ENCODE assay signal across 9 mouse cellular contexts in genomic region chr15:78003929-78004328, GRCm38 (mm10). TPM values are rescaled to one million over a fixed set of nuclear protein-coding genes. Genes with fewer than 3 reads are reported as not detected.
DNase-seq lines count a peak whose midpoint lies in the region; ATAC-seq and TF ChIP-seq lines count a peak whose summit lies in the region.
"Had no signal": no experiment of that assay in that cellular context is flagged by ENCODE, and none has a peak within 500 bp of the region (broad histone marks: within the 10 kb centered on the region; RNA-seq: fewer than 3 reads in every experiment).

No protein-coding gene starts in this region.

- no peak for TF ChIP-seq EP300 in heart, adult 2 months (IDR thresholded peaks at IDR 0.05; ENCODE audit: insufficient read depth, low read depth, low read length)

- no peaks in the 10 kb centered on the region for H3K27me3 ChIP-seq in heart, embryonic 16.5 days (ENCODE audit: control insufficient read depth, insufficient read depth, low read length)
- no peaks in the 10 kb centered on the region; the same call in 1 of the 2 replicates for H3K27me3 ChIP-seq in heart, adult 2 months (ENCODE audit: control insufficient read depth, insufficient read depth, low read length)
- no peaks in the 10 kb centered on the region for H3K27me3 ChIP-seq in intestine, postnatal 0 days (replicated peaks; ENCODE audit: control insufficient read depth, insufficient read depth, low read length)
- no peaks in the 10 kb centered on the region for H3K27me3 ChIP-seq in limb, embryonic 10.5 days (ENCODE audit: low read depth, poor library complexity, severe bottlenecking)

- ATAC-seq in heart, embryonic 16.5 days (replicated peaks; ENCODE audit: extremely low read depth, insufficient read depth, low FRiP score): peak; percentile 67
- peak; percentile 54; the same call in 1 of the 2 replicates for ATAC-seq in intestine, postnatal 0 days

- no peak overlapping the region for H3K4me3 ChIP-seq in heart, embryonic 16.5 days (ENCODE audit: low read length)
- H3K4me3 ChIP-seq in heart, adult 2 months: no peak overlapping the region
- no peak overlapping the region for H3K4me3 ChIP-seq in intestine, postnatal 0 days (ENCODE audit: low read depth, low read length)
- H3K4me3 ChIP-seq in limb, embryonic 10.5 days: no peak overlapping the region
- H3K4me3 ChIP-seq: heart, embryonic 13.5 days had no signal

- H3K4me1 ChIP-seq in heart, embryonic 16.5 days (ENCODE audit: control insufficient read depth, insufficient read depth, low read length): peaks cover 4% of the 10 kb centered on the region; the same call in 1 of the 2 replicates
- no peaks in the 10 kb centered on the region for H3K4me1 ChIP-seq in heart, adult 2 months (ENCODE audit: control insufficient read depth, insufficient read depth, low read length)
- no peaks in the 10 kb centered on the region for H3K4me1 ChIP-seq in intestine, postnatal 0 days (replicated peaks; ENCODE audit: control insufficient read depth, insufficient read depth, low read length)
- H3K4me1 ChIP-seq in limb, embryonic 10.5 days: 0 out of 2 replicates have a peak, but pooled peaks cover 9% of the 10 kb centered on the region

- TF ChIP-seq CTCF in heart, adult 2 months (IDR thresholded peaks at IDR 0.05): no peak
- no peak for TF ChIP-seq CTCF in intestine, postnatal 0 days (IDR thresholded peaks at IDR 0.05; ENCODE audit: low read depth)

- no peaks in the 10 kb centered on the region for H3K9me3 ChIP-seq in heart, embryonic 16.5 days (replicated peaks; ENCODE audit: control insufficient read depth, low read length)
- no peaks in the 10 kb centered on the region for H3K9me3 ChIP-seq in intestine, postnatal 0 days (ENCODE audit: control insufficient read depth)
- no peaks in the 10 kb centered on the region for H3K9me3 ChIP-seq in limb, embryonic 10.5 days (replicated peaks)
- H3K9me3 ChIP-seq: heart, embryonic 13.5 days had no signal

- intact Hi-C loops in heart, adult 2 months (cut with DNase I): no loop called here

- H3K79me2 ChIP-seq in heart, adult 2 months (replicated peaks; ENCODE audit: control insufficient read depth, insufficient read depth, low read length): no peaks in the 10 kb centered on the region

- DNase-seq in heart, adult 2 months: no peak
- DNase-seq in A20 (ENCODE audit: low read depth, low spot score): peak; percentile 4
- DNase-seq in adrenal gland, postnatal 36 days: peak; percentile 24 to 46
- DNase-seq in layer of hippocampus, postnatal 36 days: no peak
- DNase-seq in urinary bladder, adult 2 months (ENCODE audit: low spot score): no peak
- DNase-seq in limb, embryonic 10.5 days (ENCODE audit: low spot score): no peak

- H3K4me2 ChIP-seq in heart, embryonic 16.5 days (ENCODE audit: low read depth, low read length): no peak overlapping the region
- no peak overlapping the region for H3K4me2 ChIP-seq in intestine, postnatal 0 days (replicated peaks; ENCODE audit: low read depth)
- H3K4me2 ChIP-seq: heart, embryonic 13.5 days had no signal

- WGBS in heart, embryonic 16.5 days: 27% methylated on average over 9 of the region's 9 CpGs
- WGBS in heart, adult 2 months: 17% methylated on average over 9 of the region's 9 CpGs
- WGBS in intestine, postnatal 0 days: 34% methylated on average over 9 of the region's 9 CpGs
- 50% methylated on average over 9 of the region's 9 CpGs for WGBS in limb, embryonic 10.5 days

- TF ChIP-seq POLR2A in heart, adult 2 months (IDR thresholded peaks at IDR 0.05; ENCODE audit: insufficient read depth, low read depth, low read length): no peak

- H3K9ac ChIP-seq in heart, embryonic 16.5 days (ENCODE audit: low read length): no peak overlapping the region
- H3K9ac ChIP-seq in heart, adult 2 months (ENCODE audit: low read depth, low read length): no peak overlapping the region
- no peak overlapping the region for H3K9ac ChIP-seq in intestine, postnatal 0 days (ENCODE audit: low read depth, low read length)
- H3K9ac ChIP-seq: heart, embryonic 13.5 days had no signal

- H3K36me3 ChIP-seq in heart, embryonic 16.5 days (ENCODE audit: control insufficient read depth, insufficient read depth): no peaks in the 10 kb centered on the region
- H3K36me3 ChIP-seq in heart, adult 2 months (ENCODE audit: control insufficient read depth, insufficient read depth, low read length): no peaks in the 10 kb centered on the region
- no peaks in the 10 kb centered on the region for H3K36me3 ChIP-seq in intestine, postnatal 0 days (ENCODE audit: control insufficient read depth, insufficient read depth)
- H3K36me3 ChIP-seq in limb, embryonic 10.5 days: no peaks in the 10 kb centered on the region
- H3K36me3 ChIP-seq: heart, embryonic 13.5 days had no signal

- no peak overlapping the region for H3K27ac ChIP-seq in heart, embryonic 16.5 days (ENCODE audit: low read length)
- H3K27ac ChIP-seq in heart, adult 2 months: no peak overlapping the region
- H3K27ac ChIP-seq in intestine, postnatal 0 days (ENCODE audit: low read depth, low read length): no peak overlapping the region
- H3K27ac ChIP-seq in limb, embryonic 10.5 days: no peak overlapping the region
- H3K27ac ChIP-seq: heart, embryonic 13.5 days had no signal

RNA-seq across cellular contexts. Expression of gene Eif3d, which starts 33.3 kb away (rescaled TPM):
- 124 and 125 TPM in 2 replicates for polyA plus RNA-seq in heart, embryonic 16.5 days (2015; fragmentation: Nextera tagmentation; extraction: Ambion mirVana)
- total RNA-seq in heart, adult 2 months (2021): 10 to 100 TPM; 62.6 to 64.4 TPM
- 69.5 and 87.6 TPM in 2 replicates for polyA plus RNA-seq in heart, adult 2 months (2012; rRNA removed)
- total RNA-seq in adrenal gland, postnatal 36 days (2021): 100 to 1,000 TPM; 151 to 167 TPM
- polyA plus RNA-seq in intestine, postnatal 0 days (2015; fragmentation: Nextera tagmentation; extraction: Ambion mirVana): 59.5 and 67.4 TPM in 2 replicates
- total RNA-seq in layer of hippocampus, postnatal 36 days (2021): 100 to 1,000 TPM in 1 of 2 experiments, 10 to 100 TPM in 1; 96.9 to 102 TPM
- 122 TPM in 2 replicates for polyA plus RNA-seq in urinary bladder, adult 2 months (2012; rRNA removed)
- 260 and 285 TPM in 2 replicates for polyA plus RNA-seq in limb, embryonic 10.5 days (2016; fragmentation: Nextera tagmentation; extraction: Ambion mirVana)

RNA-seq across cellular contexts. Expression of gene Foxred2, which starts 47.4 kb away (rescaled TPM):
- 0.76 and 1.0 TPM in 2 replicates for polyA plus RNA-seq in heart, embryonic 16.5 days (2015; fragmentation: Nextera tagmentation; extraction: Ambion mirVana)
- total RNA-seq in heart, adult 2 months (2021): under 1 TPM; 0.39 to 0.84 TPM
- polyA plus RNA-seq in heart, adult 2 months (2012; rRNA removed): 0.96 and 1.1 TPM in 2 replicates
- total RNA-seq in adrenal gland, postnatal 36 days (2021): 1 to 10 TPM; 2.7 TPM
- polyA plus RNA-seq in intestine, postnatal 0 days (2015; fragmentation: Nextera tagmentation; extraction: Ambion mirVana): 0.33 and 0.46 TPM in 2 replicates
- 10 to 100 TPM; 10.5 to 11.8 TPM for total RNA-seq in layer of hippocampus, postnatal 36 days (2021)
- 5.2 and 5.5 TPM in 2 replicates for polyA plus RNA-seq in urinary bladder, adult 2 months (2012; rRNA removed)
- polyA plus RNA-seq in limb, embryonic 10.5 days (2016; fragmentation: Nextera tagmentation; extraction: Ambion mirVana): 7.3 and 7.7 TPM in 2 replicates

Comparison
In these comparisons a context has a peak if more than half of its experiments do, and no peak if none do; other contexts are left out.
1. DNase-seq: peak in A20 (single experiment) and adrenal gland, postnatal 36 days (2 of 2); none in heart, adult 2 months (0 of 2), layer of hippocampus, postnatal 36 days (0 of 2), urinary bladder, adult 2 months (single experiment) and limb, embryonic 10.5 days (single experiment).